Mouse (Mus musculus): ENCODE measurements around the gene Mpzl1.

DNA sequence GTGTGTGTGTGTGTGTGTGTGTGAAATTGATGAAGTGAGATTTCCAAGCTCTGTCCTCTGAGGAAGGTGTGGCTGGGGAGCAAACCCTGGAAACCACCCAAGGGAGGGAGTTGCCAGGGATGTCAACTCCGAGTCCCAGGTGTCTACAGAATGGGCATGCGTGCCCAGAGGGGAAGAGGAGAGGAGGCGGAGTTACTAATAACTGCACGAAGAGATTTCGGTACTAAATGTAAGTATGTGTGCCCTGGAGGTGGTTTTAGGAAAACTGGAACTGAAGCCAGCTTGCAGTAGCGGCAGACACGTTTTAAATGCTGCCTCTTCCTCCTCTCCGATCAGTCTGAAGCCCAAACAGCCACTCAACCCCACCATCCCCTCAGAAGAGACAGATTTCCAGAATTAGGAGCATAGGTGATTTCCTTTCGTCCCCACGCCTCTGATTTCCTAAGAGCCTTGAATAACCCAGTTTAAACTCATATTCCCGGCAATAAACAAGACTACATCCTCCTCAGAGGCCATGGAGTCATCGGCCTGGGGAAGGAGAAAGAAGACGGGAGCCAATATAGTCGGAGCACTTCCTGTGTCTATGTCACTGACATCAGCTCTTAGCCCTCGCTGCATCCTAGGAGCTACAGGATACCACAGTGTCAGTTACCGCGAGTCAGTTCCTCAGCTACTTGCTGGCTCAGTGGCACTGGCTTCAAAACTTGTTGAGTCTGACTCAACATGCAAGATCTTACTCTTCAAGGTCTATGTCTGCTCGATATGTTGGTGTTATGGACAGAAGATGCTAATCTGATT is 47.9 kb upstream of the Mpzl1 start:
- TF ChIP-seq MAFK (IDR thresholded peaks at IDR 0.05; ENCODE audit: insufficient read depth, low read depth, low read length) (no peak), ZC3H11A (IDR thresholded peaks at IDR 0.05; ENCODE audit: borderline replicate concordance, low read depth, low read length) (no peak), CHD2 (IDR thresholded peaks at IDR 0.05; ENCODE audit: low read depth, low read length) (no peak), HCFC1 (IDR thresholded peaks at IDR 0.05; ENCODE audit: borderline replicate concordance, insufficient read depth, low read length) (no peak), ZNF384 (IDR thresholded peaks at IDR 0.05; ENCODE audit: low read depth, low read length) (no peak)

Data from ES-E14 (cell line).